Mouse (Mus musculus) ES-E14 (cell line): Measurements from ENCODE around the gene Olfr907.

Source experiments
- CHD2 ChIP-seq: IDR thresholded peaks from 2 replicates; pipeline ENCODE4 v1.6.1; 2014; ENCODE audit warnings: mild to moderate bottlenecking, low read depth, low read length, inconsistent platforms
- ZC3H11A ChIP-seq: IDR thresholded peaks from 2 replicates; pipeline ENCODE4 v1.6.1; 2012; ENCODE audit warnings: low read depth, mild to moderate bottlenecking, inconsistent platforms, low read length, borderline replicate concordance

DNA sequence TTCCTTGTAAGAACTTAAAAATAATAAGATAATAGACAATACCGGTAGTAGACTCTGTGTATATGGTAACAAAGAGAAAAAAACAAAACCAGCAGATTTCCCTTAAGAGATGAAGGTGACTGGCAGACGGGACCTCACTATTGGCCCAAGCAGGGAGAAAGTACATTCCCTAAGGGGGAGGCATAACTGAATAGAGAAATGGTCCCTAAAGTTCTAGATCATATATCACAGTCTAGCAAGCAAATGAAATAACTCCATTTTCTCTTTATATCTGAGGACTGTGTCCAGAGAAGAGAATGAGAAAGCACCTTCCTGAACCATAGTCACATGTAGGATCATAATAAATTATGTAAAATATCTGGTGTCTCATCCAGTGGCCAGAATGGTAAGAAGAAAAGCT is at the start of gene Olfr907:
- TF ChIP-seq CHD2 (no peak), ZC3H11A (no peak)
